Mouse (Mus musculus): ENCODE measurements around the gene Slc22a12. TPM values are rescaled to one million over a fixed set of nuclear protein-coding genes. Genes with fewer than 3 reads are reported as not detected.
A peak's percentile ranks its signal among the peaks of the same experiment; 100 is the strongest.

Gene Slc22a12
- polyA plus RNA-seq, 1 experiment from 2014 or later: not detected

DNA sequence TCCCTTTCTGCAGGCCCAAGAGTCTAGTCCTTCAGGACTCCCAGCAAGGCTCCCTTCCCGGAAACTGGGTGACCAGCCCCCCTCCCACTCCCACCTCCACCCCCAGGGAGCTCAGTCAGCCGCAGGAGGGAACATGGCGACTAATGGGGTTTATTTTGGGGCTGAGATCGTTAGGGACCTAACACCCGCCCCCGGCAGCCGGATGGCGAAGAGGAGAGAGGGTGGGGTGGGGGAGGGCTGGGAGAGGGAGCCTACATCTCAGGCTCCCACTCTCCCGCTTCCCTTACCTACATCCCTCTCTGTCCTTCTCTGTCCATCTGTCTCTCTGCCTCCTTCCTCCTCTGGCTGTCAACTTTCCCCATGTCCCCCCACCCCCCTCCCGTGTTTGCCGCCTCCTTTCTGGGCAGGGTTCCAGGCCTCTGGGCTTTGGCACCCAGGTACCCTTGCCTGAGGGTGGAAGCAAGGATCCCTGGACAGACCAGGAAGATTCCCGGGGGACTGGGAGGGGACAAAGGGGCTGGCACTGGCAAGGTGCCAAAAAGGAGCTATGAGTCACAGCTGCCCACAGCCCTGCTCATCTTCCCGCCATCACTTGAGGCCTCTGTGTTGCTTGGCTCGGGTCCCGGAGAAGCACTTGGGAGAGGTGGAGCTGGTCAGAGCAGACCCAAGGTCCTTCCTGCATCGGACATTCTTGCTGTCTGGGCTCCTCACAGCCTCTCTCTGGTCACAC, 38.7 kb downstream of the Slc22a12 start:
- DNase-seq (ENCODE audit: low spot score): no peak
- no peak for ATAC-seq (replicated peaks; ENCODE audit: low FRiP score)
- no peaks in the 10 kb centered on the region for H3K9me3 ChIP-seq (ENCODE audit: control insufficient read depth, low read length)
- H3K4me3 ChIP-seq (ENCODE audit: low read depth, low read length): no peak overlapping the region
- no peak overlapping the region for H3K27ac ChIP-seq (ENCODE audit: low read depth, low read length)
- no peak overlapping the region for H3K4me2 ChIP-seq (ENCODE audit: low read depth, low read length, severe bottlenecking)
- H3K27me3 ChIP-seq (ENCODE audit: control insufficient read depth, insufficient read depth, low read length): no peaks in the 10 kb centered on the region
- H3K4me1 ChIP-seq (replicated peaks; ENCODE audit: control insufficient read depth, insufficient read depth, low read length): peaks cover 22% of the 10 kb centered on the region; the same call in 1 of the 2 replicates
- H3K36me3 ChIP-seq (ENCODE audit: control insufficient read depth, insufficient read depth, low read length): no peaks in the 10 kb centered on the region; the same call in 1 of the 2 replicates
- WGBS: 57% methylated on average over 16 of the region's 16 CpGs
- H3K9ac ChIP-seq (ENCODE audit: low read length): no peak overlapping the region

DNA sequence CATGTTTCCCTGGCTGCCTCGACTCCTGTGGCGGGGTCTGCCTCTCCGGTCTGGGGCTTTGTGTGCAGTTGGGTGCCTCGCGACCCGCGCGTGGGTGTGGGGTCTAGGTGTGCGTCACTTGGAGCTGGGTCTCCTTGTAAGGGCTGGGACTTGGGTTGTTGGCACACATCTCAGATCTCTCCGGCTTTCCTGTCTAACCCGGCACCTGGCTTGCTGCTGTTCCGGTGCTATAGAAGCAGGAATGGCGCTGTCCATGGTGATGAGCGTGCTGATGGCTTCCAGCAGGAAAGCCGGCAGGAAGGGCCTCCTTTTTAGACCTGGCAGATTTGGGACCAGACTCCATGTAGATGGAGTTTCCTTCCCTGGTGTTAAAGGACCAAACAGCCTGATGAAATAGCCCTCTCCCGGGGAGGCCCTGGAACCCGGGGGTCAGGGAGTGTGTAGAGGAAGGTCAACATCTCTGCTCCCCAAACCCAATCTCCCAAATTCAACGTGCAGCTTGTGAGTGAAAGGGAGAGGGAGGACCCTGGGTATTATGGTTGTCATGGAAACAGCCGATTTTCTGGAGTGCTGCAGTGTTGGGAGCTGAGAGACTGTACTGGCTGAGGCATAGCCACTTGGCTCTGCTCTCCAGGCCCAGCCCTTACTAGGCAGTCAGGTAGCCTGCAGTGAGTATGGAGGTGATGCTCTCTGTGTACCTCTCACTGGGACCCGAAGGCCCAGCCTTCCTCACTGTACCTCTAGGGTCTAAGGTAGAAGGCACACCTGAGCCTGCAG, 40.1 kb downstream of the Slc22a12 start:
- Histone ChIP-seq H3K4me1 (replicated peaks; ENCODE audit: control insufficient read depth, insufficient read depth, low read length) (peaks cover 24% of the 10 kb centered on the region; the same call in 1 of the 2 replicates), H3K27ac (ENCODE audit: low read depth, low read length) (peak overlapping the region; percentile 59), H3K9ac (ENCODE audit: low read length) (peak overlapping the region; percentile 60), H3K27me3 (ENCODE audit: control insufficient read depth, insufficient read depth, low read length) (no peaks in the 10 kb centered on the region; the same call in 1 of the 2 replicates), H3K4me2 (ENCODE audit: low read depth, low read length, severe bottlenecking) (peak overlapping the region; percentile 80), H3K4me3 (ENCODE audit: low read depth, low read length) (peak overlapping the region; percentile 36), H3K9me3 (ENCODE audit: control insufficient read depth, low read length) (no peaks in the 10 kb centered on the region), H3K36me3 (ENCODE audit: control insufficient read depth, insufficient read depth, low read length) (no peaks in the 10 kb centered on the region; the same call in 1 of the 2 replicates)
- peak; percentile 83 for DNase-seq (ENCODE audit: low spot score)
- WGBS: 2% methylated on average over 20 of the region's 20 CpGs
- peak; percentile 60 for ATAC-seq (replicated peaks; ENCODE audit: low FRiP score)

DNA sequence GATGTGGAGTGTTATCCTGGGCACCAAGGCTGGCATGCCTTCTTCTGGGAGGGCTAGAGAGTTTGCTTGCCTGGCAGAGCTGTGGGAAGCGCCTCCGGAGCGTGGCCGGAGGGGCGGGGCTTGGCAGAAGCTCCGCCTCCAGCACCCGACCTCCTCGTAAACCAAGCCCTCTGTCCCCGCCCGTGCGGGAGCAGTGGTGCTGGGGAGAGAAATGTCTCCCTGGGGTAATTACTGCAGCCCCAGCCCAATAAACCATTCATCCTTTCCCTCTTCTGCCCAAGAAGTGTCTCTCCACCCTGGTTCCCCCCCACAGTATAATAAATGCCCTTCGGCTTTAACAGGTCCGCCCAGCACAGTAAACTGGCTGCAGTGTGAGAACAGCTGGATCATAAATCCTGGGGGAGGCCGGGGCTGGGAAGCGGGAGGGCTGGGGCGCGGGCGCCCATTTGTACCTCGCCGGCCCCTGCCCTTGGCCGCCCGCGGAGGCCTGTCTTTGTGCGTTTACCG, 40.7 kb downstream of the Slc22a12 start:
- H3K4me1 ChIP-seq (replicated peaks; ENCODE audit: control insufficient read depth, insufficient read depth, low read length): peaks cover 24% of the 10 kb centered on the region; the same call in 1 of the 2 replicates
- peak overlapping the region; percentile 36 for H3K4me3 ChIP-seq (ENCODE audit: low read depth, low read length)
- no peaks in the 10 kb centered on the region for H3K9me3 ChIP-seq (ENCODE audit: control insufficient read depth, low read length)
- H3K4me2 ChIP-seq (ENCODE audit: low read depth, low read length, severe bottlenecking): peak overlapping the region; percentile 80
- peak overlapping the region; percentile 59 for H3K27ac ChIP-seq (ENCODE audit: low read depth, low read length)
- WGBS: 0% methylated on average over 25 of the region's 25 CpGs
- no peaks in the 10 kb centered on the region; the same call in 1 of the 2 replicates for H3K36me3 ChIP-seq (ENCODE audit: control insufficient read depth, insufficient read depth, low read length)
- peak; percentile 84 for DNase-seq (ENCODE audit: low spot score)
- H3K9ac ChIP-seq (ENCODE audit: low read length): peak overlapping the region; percentile 60
- H3K27me3 ChIP-seq (ENCODE audit: control insufficient read depth, insufficient read depth, low read length): no peaks in the 10 kb centered on the region; the same call in 1 of the 2 replicates
- peak; percentile 44 for ATAC-seq (replicated peaks; ENCODE audit: low FRiP score)

- H3K9me3 ChIP-seq (ENCODE audit: control insufficient read depth, low read length): no peaks in the 10 kb centered on the region
- peak overlapping the region; percentile 89; the same call in 1 of the 2 replicates for H3K4me2 ChIP-seq (ENCODE audit: low read depth, low read length, severe bottlenecking)
- H3K36me3 ChIP-seq (ENCODE audit: control insufficient read depth, insufficient read depth, low read length): no peaks in the 10 kb centered on the region; the same call in 1 of the 2 replicates
- H3K27ac ChIP-seq (ENCODE audit: low read depth, low read length): no peak overlapping the region
- peaks cover 3% of the 10 kb centered on the region for H3K27me3 ChIP-seq (ENCODE audit: control insufficient read depth, insufficient read depth, low read length)
- peaks cover 27% of the 10 kb centered on the region; the same call in 1 of the 2 replicates for H3K4me1 ChIP-seq (replicated peaks; ENCODE audit: control insufficient read depth, insufficient read depth, low read length)
- 33% methylated on average over 2 of the region's 2 CpGs for WGBS
- ATAC-seq (replicated peaks; ENCODE audit: low FRiP score) (no peak), DNase-seq (ENCODE audit: low spot score) (no peak)
- H3K9ac ChIP-seq (ENCODE audit: low read length): no peak overlapping the region
- H3K4me3 ChIP-seq (ENCODE audit: low read depth, low read length): no peak overlapping the region
Observed at GRCm38 (mm10) chr19:6500636-6501025, 42.2 kb downstream of the Slc22a12 start.

- DNase-seq (ENCODE audit: low spot score) (no peak), ATAC-seq (replicated peaks; ENCODE audit: low FRiP score) (no peak)
- Histone ChIP-seq H3K36me3 (ENCODE audit: control insufficient read depth, insufficient read depth, low read length) (no peaks in the 10 kb centered on the region), H3K9me3 (ENCODE audit: control insufficient read depth, low read length) (no peaks in the 10 kb centered on the region), H3K4me2 (ENCODE audit: low read depth, low read length, severe bottlenecking) (peak overlapping the region; percentile 89), H3K27me3 (ENCODE audit: control insufficient read depth, insufficient read depth, low read length) (peaks cover 3% of the 10 kb centered on the region), H3K9ac (ENCODE audit: low read length) (peak overlapping the region; percentile 90), H3K4me1 (replicated peaks; ENCODE audit: control insufficient read depth, insufficient read depth, low read length) (peaks cover 27% of the 10 kb centered on the region; the same call in 1 of the 2 replicates), H3K27ac (ENCODE audit: low read depth, low read length) (no peak overlapping the region), H3K4me3 (ENCODE audit: low read depth, low read length) (peak overlapping the region; percentile 77)
- 60% methylated on average over 6 of the region's 6 CpGs for WGBS
Observed at GRCm38 (mm10) chr19:6499860-6500635, 42.8 kb downstream of the Slc22a12 start.

- ATAC-seq (replicated peaks; ENCODE audit: low FRiP score) (no peak), DNase-seq (ENCODE audit: low spot score) (no peak)
- Histone ChIP-seq H3K9ac (ENCODE audit: low read length) (peak overlapping the region; percentile 90), H3K27me3 (ENCODE audit: control insufficient read depth, insufficient read depth, low read length) (peaks cover 3% of the 10 kb centered on the region), H3K4me3 (ENCODE audit: low read depth, low read length) (peak overlapping the region; percentile 77), H3K4me2 (ENCODE audit: low read depth, low read length, severe bottlenecking) (peak overlapping the region; percentile 89), H3K9me3 (ENCODE audit: control insufficient read depth, low read length) (no peaks in the 10 kb centered on the region), H3K4me1 (replicated peaks; ENCODE audit: control insufficient read depth, insufficient read depth, low read length) (peaks cover 22% of the 10 kb centered on the region; the same call in 1 of the 2 replicates), H3K27ac (ENCODE audit: low read depth, low read length) (0 out of 2 replicates have a peak overlapping the region, but pooled peaks have one; percentile 37), H3K36me3 (ENCODE audit: control insufficient read depth, insufficient read depth, low read length) (no peaks in the 10 kb centered on the region)
- whole genome bisulfite sequencing: 6% methylated on average over 23 of the region's 38 CpGs
Observed at GRCm38 (mm10) chr19:6498350-6499131, 44.3 kb downstream of the Slc22a12 start.

DNA sequence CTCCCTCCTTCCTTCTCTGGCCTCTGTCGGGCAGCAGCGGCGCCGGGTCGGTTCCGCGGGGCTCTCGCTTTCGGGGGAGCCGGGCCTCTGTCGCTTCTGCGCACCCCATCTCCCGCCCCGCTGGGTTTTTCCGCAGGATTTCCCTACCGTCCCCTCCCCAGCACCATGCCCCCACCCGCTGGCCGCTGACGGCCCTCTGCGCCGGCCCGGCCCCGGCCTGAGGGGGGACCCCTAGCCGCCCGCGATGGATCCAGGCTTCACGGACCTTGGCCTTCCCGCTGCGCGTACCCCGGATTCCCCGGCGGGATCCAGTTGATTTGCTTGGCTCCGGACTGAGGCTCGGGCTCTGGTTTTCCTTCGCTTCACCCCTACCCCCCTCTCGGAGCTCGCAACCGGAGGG, 45.0 kb downstream of the Slc22a12 start:
- peak overlapping the region; percentile 90 for H3K9ac ChIP-seq (ENCODE audit: low read length)
- H3K4me1 ChIP-seq (replicated peaks; ENCODE audit: control insufficient read depth, insufficient read depth, low read length): peaks cover 15% of the 10 kb centered on the region; the same call in 1 of the 2 replicates
- 0 out of 2 replicates have a peak, but pooled peaks have one; percentile 11 for ATAC-seq (replicated peaks; ENCODE audit: low FRiP score)
- no peaks in the 10 kb centered on the region for H3K36me3 ChIP-seq (ENCODE audit: control insufficient read depth, insufficient read depth, low read length)
- DNase-seq (ENCODE audit: low spot score): no peak
- WGBS: under 1% methylated on average over 37 of the region's 39 CpGs
- H3K4me2 ChIP-seq (ENCODE audit: low read depth, low read length, severe bottlenecking): peak overlapping the region; percentile 89
- H3K4me3 ChIP-seq (ENCODE audit: low read depth, low read length): peak overlapping the region; percentile 77
- peaks cover 3% of the 10 kb centered on the region for H3K27me3 ChIP-seq (ENCODE audit: control insufficient read depth, insufficient read depth, low read length)
- H3K27ac ChIP-seq (ENCODE audit: low read depth, low read length): peak overlapping the region; percentile 37; the same call in 1 of the 2 replicates
- H3K9me3 ChIP-seq (ENCODE audit: control insufficient read depth, low read length): no peaks in the 10 kb centered on the region

Measured in forebrain, embryonic 11.5 days (tissue).